Mouse (Mus musculus): ENCODE data around the gene Il1r1.

Gene Il1r1

GRCm38 (mm10) chr1:40233217-40233616 lies 8.3 kb downstream of the Il1r1 start:
- DNase-seq (ENCODE audit: low spot score): no peak

- no peak for DNase-seq (ENCODE audit: low spot score)
Measured at GRCm38 (mm10) chr1:40233621-40234020, 8.7 kb downstream of the Il1r1 start.

- DNase-seq (ENCODE audit: low spot score): no peak
Measured at GRCm38 (mm10) chr1:40235597-40236249, 10.8 kb downstream of the Il1r1 start.

- DNase-seq (ENCODE audit: low spot score): no peak
Measured at GRCm38 (mm10) chr1:40236694-40237093, 11.8 kb downstream of the Il1r1 start.

GRCm38 (mm10) chr1:40237094-40237493 lies 12.2 kb downstream of the Il1r1 start:
- no peak for DNase-seq (ENCODE audit: low spot score)

- no peak for DNase-seq (ENCODE audit: low spot score)
Measured at GRCm38 (mm10) chr1:40240353-40241092, 15.6 kb downstream of the Il1r1 start.

- no peak for DNase-seq (ENCODE audit: low spot score)
Measured at GRCm38 (mm10) chr1:40242717-40243116, 17.8 kb downstream of the Il1r1 start.

GRCm38 (mm10) chr1:40243561-40243998 lies 18.7 kb downstream of the Il1r1 start:
- DNase-seq (ENCODE audit: low spot score): no peak

GRCm38 (mm10) chr1:40250425-40250824 lies 25.5 kb downstream of the Il1r1 start:
- no peak for DNase-seq (ENCODE audit: low spot score)

- no peak for DNase-seq (ENCODE audit: low spot score)
Measured at GRCm38 (mm10) chr1:40252507-40252906, 27.6 kb downstream of the Il1r1 start.

- no peak for DNase-seq (ENCODE audit: low spot score)
Measured at GRCm38 (mm10) chr1:40253940-40254339, 29.1 kb downstream of the Il1r1 start.

- no peak for DNase-seq (ENCODE audit: low spot score)
Measured at GRCm38 (mm10) chr1:40254347-40255057, 29.6 kb downstream of the Il1r1 start.

GRCm38 (mm10) chr1:40262441-40263121 lies 37.7 kb downstream of the Il1r1 start:
- DNase-seq (ENCODE audit: low spot score): no peak

GRCm38 (mm10) chr1:40263122-40263498 lies 38.2 kb downstream of the Il1r1 start:
- DNase-seq (ENCODE audit: low spot score): no peak

GRCm38 (mm10) chr1:40263679-40264078 lies 38.8 kb downstream of the Il1r1 start:
- DNase-seq (ENCODE audit: low spot score): no peak

- no peak for DNase-seq (ENCODE audit: low spot score)
Measured at GRCm38 (mm10) chr1:40265301-40265835, 40.5 kb downstream of the Il1r1 start.

- peak; percentile 71 for DNase-seq (ENCODE audit: low spot score)
Measured at GRCm38 (mm10) chr1:40266431-40267260, 41.8 kb downstream of the Il1r1 start.

GRCm38 (mm10) chr1:40267846-40268245 lies 43.0 kb downstream of the Il1r1 start:
- DNase-seq (ENCODE audit: low spot score): no peak

GRCm38 (mm10) chr1:40268536-40268935 lies 43.7 kb downstream of the Il1r1 start:
- no peak for DNase-seq (ENCODE audit: low spot score)

GRCm38 (mm10) chr1:40270415-40270814 lies 45.5 kb downstream of the Il1r1 start:
- no peak for DNase-seq (ENCODE audit: low spot score)

- no peak for DNase-seq (ENCODE audit: low spot score)
Measured at GRCm38 (mm10) chr1:40271052-40271451, 46.2 kb downstream of the Il1r1 start.

Data from urinary bladder, postnatal 10 days (tissue).